Mouse (Mus musculus) stomach, postnatal 0 days (tissue): ENCODE measurements around the gene Adcy9. TPM values are rescaled to one million over a fixed set of nuclear protein-coding genes. Genes with fewer than 3 reads are reported as not detected.

Experiments used
- ATAC-seq: fragments of 200-750 bp; cut with Nextera tagmentation; 2 replicates; pipeline ENCODE4 v1.8.0; 2017; ENCODE audit not compliant: low FRiP score, low TSS enrichment
- DNase-seq: peaks from one replicate; pipeline ENCODE4 v3.0.0-alpha.2; 2016; ENCODE audit warnings: low spot score
- H3K27ac ChIP-seq: fragments of 300-500 bp; sonication (generic); replicated peaks from 2 replicates; pipeline ENCODE4 v1.5.1; 2014; ENCODE audit warnings: mild to moderate bottlenecking, control low read depth
- H3K27me3 ChIP-seq: fragments of 300-500 bp; sonication (generic); 2 replicates; pipeline ENCODE4 v1.6.1; 2014; ENCODE audit warnings: low read length; ENCODE audit not compliant: control insufficient read depth, insufficient read depth
- H3K36me3 ChIP-seq: fragments of 300-500 bp; sonication (generic); 2 replicates; pipeline ENCODE4 v1.6.1; 2014; ENCODE audit warnings: low read length, mixed read lengths; ENCODE audit not compliant: control insufficient read depth, insufficient read depth
- H3K4me1 ChIP-seq: fragments of 300-500 bp; sonication (generic); replicated peaks from 2 replicates; pipeline ENCODE4 v1.6.1; 2014; ENCODE audit warnings: antibody characterized with exemption; ENCODE audit not compliant: control insufficient read depth, insufficient read depth
- H3K4me2 ChIP-seq: fragments of 300-500 bp; sonication (generic); replicated peaks from 2 replicates; pipeline ENCODE4 v1.6.1; 2014; ENCODE audit warnings: low read depth, mild to moderate bottlenecking, control low read depth, moderate library complexity
- H3K4me3 ChIP-seq: fragments of 300-500 bp; sonication (generic); 2 replicates; pipeline ENCODE4 v1.5.1; 2014; ENCODE audit warnings: low read depth, low read length, control low read depth
- H3K9ac ChIP-seq: fragments of 300-500 bp; sonication (generic); 2 replicates; pipeline ENCODE4 v1.6.1; 2014; ENCODE audit warnings: mild to moderate bottlenecking, low read length, control low read depth, mixed read lengths
- H3K9me3 ChIP-seq: fragments of 300-500 bp; sonication (generic); 2 replicates; pipeline ENCODE4 v1.6.1; 2016; ENCODE audit warnings: low read length; ENCODE audit not compliant: control insufficient read depth
- CTCF ChIP-seq: IDR thresholded peaks from 2 replicates; pipeline ENCODE4 v1.5.1; 2016; ENCODE audit warnings: antibody characterized with exemption, low read depth, mild to moderate bottlenecking, moderate library complexity
- EP300 ChIP-seq: optimal IDR thresholded peaks from 2 replicates; pipeline ENCODE3; 2016; ENCODE audit warnings: antibody characterized with exemption
- WGBS: fragments of 180-500 bp; shearing (Covaris S2); extraction: QIAGEN DNeasy Blood & Tissue Kit; methylation state at CpG from one replicate; pipeline ENCODE4 v1.1.7; 2014; 5-methylcytosine and 5-hydroxymethylcytosine counted together
- polyA plus RNA-seq: library from polyadenylated mRNA; unstranded; fragments of >200 nt; fragmentation: Nextera tagmentation; extraction: Ambion mirVana; gene quantifications from 2 replicates; pipeline ENCODE4 v1.2.1, GENCODE M21; 2015

Adcy9 gene
- polyA plus RNA-seq, 1 experiment from 2014 or later = 1.2 TPM

GRCm38 (mm10) chr16:4407536-4407935 lies 12.8 kb downstream of the Adcy9 start:
- Histone ChIP-seq H3K36me3 (0 out of 2 replicates have a peak, but pooled peaks cover 2% of the 10 kb centered on the region), H3K27me3 (no peaks in the 10 kb centered on the region), H3K4me3 (no peak overlapping the region), H3K4me2 (no peak overlapping the region), H3K9me3 (no peaks in the 10 kb centered on the region), H3K9ac (no peak overlapping the region), H3K4me1 (no peaks in the 10 kb centered on the region), H3K27ac (no peak overlapping the region)
- no peak for TF ChIP-seq CTCF
- TF ChIP-seq EP300 = no peak
- 49% methylated on average over 2 of the region's 2 CpGs for WGBS
- ATAC-seq = no peak
- no peak for DNase-seq

GRCm38 (mm10) chr16:4406706-4407105 lies 13.6 kb downstream of the Adcy9 start:
- H3K36me3 ChIP-seq = 0 out of 2 replicates have a peak, but pooled peaks cover 2% of the 10 kb centered on the region
- no peaks in the 10 kb centered on the region for H3K9me3 ChIP-seq
- H3K27me3 ChIP-seq = no peaks in the 10 kb centered on the region
- no peaks in the 10 kb centered on the region for H3K4me1 ChIP-seq
- 46% methylated on average over 4 of the region's 4 CpGs for whole genome bisulfite sequencing
- no peak overlapping the region for H3K4me3 ChIP-seq
- no peak for ATAC-seq
- no peak overlapping the region for H3K4me2 ChIP-seq
- H3K9ac ChIP-seq = no peak overlapping the region
- no peak for DNase-seq
- TF ChIP-seq CTCF (no peak), EP300 (no peak)
- H3K27ac ChIP-seq = no peak overlapping the region

GRCm38 (mm10) chr16:4406047-4406586 lies 14.2 kb downstream of the Adcy9 start:
- no peak overlapping the region for H3K4me3 ChIP-seq
- H3K9me3 ChIP-seq = no peaks in the 10 kb centered on the region
- TF ChIP-seq EP300 (no peak), CTCF (no peak)
- H3K27ac ChIP-seq = 0 out of 2 replicates have a peak overlapping the region, but pooled peaks have one; percentile 26
- no peak overlapping the region for H3K4me2 ChIP-seq
- WGBS = 67% methylated on average over 6 of the region's 6 CpGs
- no peaks in the 10 kb centered on the region for H3K27me3 ChIP-seq
- 0 out of 2 replicates have a peak, but pooled peaks cover 2% of the 10 kb centered on the region for H3K36me3 ChIP-seq
- no peak for ATAC-seq
- H3K9ac ChIP-seq = no peak overlapping the region
- no peak for DNase-seq
- no peaks in the 10 kb centered on the region for H3K4me1 ChIP-seq

DNA sequence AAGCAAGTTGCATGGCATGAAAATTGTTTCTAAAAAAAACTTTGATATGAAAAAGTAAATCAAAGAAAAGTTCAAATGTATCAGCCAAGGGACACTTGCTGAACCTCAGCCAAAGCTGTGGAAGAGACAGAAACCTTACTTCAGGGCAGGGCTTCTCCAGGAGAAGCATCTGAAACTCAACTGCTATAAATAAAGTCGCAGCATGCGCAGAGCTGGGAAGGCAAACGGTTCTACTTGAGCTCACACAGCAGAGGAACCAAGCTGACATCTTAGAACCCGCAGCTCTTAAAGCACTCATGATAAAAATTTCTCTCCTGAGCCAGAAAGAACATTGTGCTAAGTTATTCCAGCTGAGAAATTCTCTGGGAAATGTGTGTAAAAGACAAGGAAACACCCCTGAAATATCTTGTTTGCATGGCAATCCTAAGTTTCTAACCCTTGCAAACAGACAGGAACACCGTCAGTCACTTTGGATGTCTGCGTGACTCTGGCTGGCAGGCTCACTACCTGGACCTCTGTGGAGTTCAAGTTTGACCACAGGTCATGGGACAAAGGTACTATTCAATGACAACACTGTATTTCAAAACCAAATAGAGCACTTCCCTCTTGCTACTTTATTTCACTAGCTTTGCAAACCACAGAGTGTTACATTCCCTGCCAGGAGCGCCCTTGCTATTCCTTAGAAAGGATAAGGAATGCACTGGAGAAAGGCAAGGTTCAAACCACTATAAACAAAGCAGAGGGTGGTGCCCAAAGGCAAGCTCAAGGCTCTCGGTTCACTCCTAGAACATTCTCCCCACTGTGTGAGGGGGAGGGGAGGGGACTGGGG lies 15.2 kb downstream of the Adcy9 start:
- 37% methylated on average over 8 of the region's 8 CpGs for WGBS
- H3K4me3 ChIP-seq = no peak overlapping the region
- no peak overlapping the region for H3K9ac ChIP-seq
- H3K4me1 ChIP-seq = no peaks in the 10 kb centered on the region
- peak overlapping the region; percentile 31 for H3K27ac ChIP-seq
- TF ChIP-seq EP300 (no peak), CTCF (no peak)
- no peaks in the 10 kb centered on the region for H3K9me3 ChIP-seq
- no peaks in the 10 kb centered on the region for H3K27me3 ChIP-seq
- ATAC-seq (peak; percentile 91), DNase-seq (peak; percentile 36)
- no peak overlapping the region for H3K4me2 ChIP-seq
- 0 out of 2 replicates have a peak, but pooled peaks cover 2% of the 10 kb centered on the region for H3K36me3 ChIP-seq

GRCm38 (mm10) chr16:4401109-4401508 lies 19.2 kb downstream of the Adcy9 start:
- Histone ChIP-seq H3K9me3 (no peaks in the 10 kb centered on the region), H3K4me2 (no peak overlapping the region), H3K9ac (no peak overlapping the region), H3K27ac (no peak overlapping the region), H3K4me1 (no peaks in the 10 kb centered on the region), H3K4me3 (no peak overlapping the region), H3K36me3 (no peaks in the 10 kb centered on the region), H3K27me3 (no peaks in the 10 kb centered on the region)
- 69% methylated on average over 1 of the region's 1 CpGs for WGBS
- DNase-seq (no peak), ATAC-seq (no peak)
- TF ChIP-seq CTCF (no peak), EP300 (no peak)
